Mouse (Mus musculus) right cerebral cortex, postnatal 25 days (tissue): Measurements from ENCODE around the gene Nkrf.

Experiments used
- DNase-seq: peaks from one replicate; pipeline ENCODE4 v3.0.0; 2022

The Nkrf gene

DNA sequence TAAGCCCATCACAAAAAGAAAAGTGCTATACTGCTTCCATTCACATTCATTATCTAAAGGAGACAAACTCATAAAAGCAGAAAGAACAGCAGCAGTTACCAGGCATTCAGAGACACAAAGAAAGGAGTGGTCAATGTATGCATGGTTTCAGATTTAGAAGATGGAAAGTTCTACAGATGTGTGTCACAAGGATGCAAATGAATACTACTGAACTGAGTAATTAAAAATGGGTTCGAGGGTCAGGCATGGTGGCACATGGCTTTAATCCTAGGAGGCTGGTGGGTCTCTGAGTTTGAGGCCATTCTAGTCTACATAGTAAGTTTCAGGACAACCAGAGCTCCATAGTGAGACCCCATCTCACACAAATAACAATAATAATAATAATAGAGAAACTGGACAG is 55.5 kb downstream of the Nkrf start:
- no peak for DNase-seq

DNA sequence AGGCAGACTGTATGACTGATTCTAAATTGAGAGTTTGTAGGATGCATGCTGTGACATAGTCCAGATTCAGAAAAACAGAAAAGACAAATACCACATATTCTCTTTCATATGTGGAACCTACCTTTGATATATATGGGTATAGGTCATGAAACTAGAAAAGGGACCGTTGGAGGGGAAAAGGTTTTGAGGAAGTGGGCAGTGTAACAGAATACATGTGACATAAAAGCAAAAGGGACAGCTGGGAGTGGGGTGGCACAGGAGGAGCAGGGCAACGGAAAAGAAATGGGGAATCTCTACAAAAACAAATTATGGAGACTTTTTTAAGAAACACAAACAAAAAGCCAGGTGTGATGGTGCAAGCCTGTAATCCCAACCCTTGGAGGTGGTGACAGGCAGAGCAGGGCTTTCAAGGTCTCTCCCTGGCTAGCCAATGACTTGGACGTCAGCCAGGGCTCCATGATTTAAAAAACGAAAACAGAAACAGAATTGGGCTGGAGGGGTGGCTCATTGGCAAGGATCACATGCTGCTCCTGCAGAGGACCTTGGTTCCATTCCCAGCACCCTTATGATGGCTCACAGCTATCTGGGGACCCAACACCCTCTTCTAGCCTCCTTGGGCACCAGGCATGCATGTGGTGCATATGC is 59.2 kb downstream of the Nkrf start:
- DNase-seq, result no peak

DNA sequence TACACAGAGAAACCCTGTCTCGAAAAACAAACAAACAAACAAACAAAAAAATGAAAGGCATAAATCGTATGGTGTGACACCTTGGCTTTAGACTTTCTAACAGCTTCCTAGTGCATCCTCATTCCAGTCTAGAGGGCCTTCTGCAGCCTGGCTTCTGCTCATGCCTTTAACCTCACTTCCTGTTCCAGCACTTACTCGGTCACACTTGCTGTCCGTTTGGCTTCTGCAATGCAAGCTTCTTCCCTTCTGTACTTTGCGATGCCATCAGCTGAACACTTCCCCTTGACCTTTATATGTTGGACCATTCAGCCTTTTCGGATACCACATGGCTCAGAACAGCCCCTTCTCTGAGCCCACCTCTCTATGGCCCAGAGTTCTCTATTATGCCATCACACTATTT is 61.0 kb downstream of the Nkrf start:
- no peak for DNase-seq

DNA sequence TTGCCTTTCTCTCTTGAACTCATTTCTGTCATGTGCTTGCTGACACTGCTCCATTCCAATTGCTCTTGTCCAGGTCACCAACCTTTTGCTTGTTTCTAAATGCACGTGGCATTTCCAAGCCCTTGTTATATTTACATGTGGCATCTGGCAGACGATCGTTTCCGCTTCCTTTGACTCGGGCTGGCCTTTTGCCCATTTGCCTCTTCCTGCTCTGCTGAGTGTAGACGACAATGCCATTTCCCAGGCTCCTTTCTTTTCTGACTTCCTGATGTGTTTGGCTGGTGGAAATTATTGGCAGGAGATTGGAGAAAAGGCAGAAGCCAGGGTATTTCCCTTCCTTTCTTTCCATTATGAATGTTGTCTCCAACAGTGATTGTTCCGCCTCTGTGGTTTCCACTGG is 63.3 kb downstream of the Nkrf start:
- no peak for DNase-seq
